Mouse (Mus musculus) lung, postnatal 36 days (tissue): ENCODE measurements at regions not wholly inside any gene's neighbourhood (a gene's known extent, or its start where the extent isn't known, plus 50 kb on each side); places are given as distances from the start of the nearest gene placed in this dataset.

Experiments used
- DNase-seq: peaks from one replicate; pipeline ENCODE4 v3.0.0; 2022; ENCODE audit warnings: mixed read lengths

- DNase-seq: no peak
Measured at GRCm38 (mm10) chr13:111031633-111032032, 223.2 kb upstream of the Actbl2 start.

- no peak for DNase-seq
Measured at GRCm38 (mm10) chr13:111043637-111044036, 211.2 kb upstream of the Actbl2 start.

- DNase-seq: no peak
Measured at GRCm38 (mm10) chr13:111044328-111045002, 210.3 kb upstream of the Actbl2 start.

- DNase-seq: peak; percentile 32
Measured at GRCm38 (mm10) chr13:111050097-111050496, 204.7 kb upstream of the Actbl2 start.

GRCm38 (mm10) chr13:111055817-111056216 lies 199.0 kb upstream of the Actbl2 start:
- no peak for DNase-seq

GRCm38 (mm10) chr13:111087753-111088152 lies 167.1 kb upstream of the Actbl2 start:
- no peak for DNase-seq

GRCm38 (mm10) chr13:111096071-111096470 lies 158.7 kb upstream of the Actbl2 start:
- DNase-seq: no peak

GRCm38 (mm10) chr13:111097336-111097735 lies 157.5 kb upstream of the Actbl2 start:
- DNase-seq: no peak

- DNase-seq: no peak
Measured at GRCm38 (mm10) chr13:111098738-111099137, 156.1 kb upstream of the Actbl2 start.

GRCm38 (mm10) chr13:111099252-111099651 lies 155.6 kb upstream of the Actbl2 start:
- DNase-seq: peak; percentile 5

- no peak for DNase-seq
Measured at GRCm38 (mm10) chr13:111100448-111100847, 154.4 kb upstream of the Actbl2 start.

GRCm38 (mm10) chr13:111104567-111105219 lies 150.1 kb upstream of the Actbl2 start:
- no peak for DNase-seq

- no peak for DNase-seq
Measured at GRCm38 (mm10) chr13:111131108-111131507, 123.7 kb upstream of the Actbl2 start.

GRCm38 (mm10) chr13:111136392-111136791 lies 118.4 kb upstream of the Actbl2 start:
- no peak for DNase-seq

- DNase-seq: no peak
Measured at GRCm38 (mm10) chr13:111142757-111143420, 111.9 kb upstream of the Actbl2 start.

GRCm38 (mm10) chr13:111144721-111145120 lies 110.1 kb upstream of the Actbl2 start:
- no peak for DNase-seq

GRCm38 (mm10) chr13:111157921-111158638 lies 96.7 kb upstream of the Actbl2 start:
- peak; percentile 24 for DNase-seq

- DNase-seq: no peak
Measured at GRCm38 (mm10) chr13:111159498-111159897, 95.3 kb upstream of the Actbl2 start.

GRCm38 (mm10) chr13:111165538-111165937 lies 89.3 kb upstream of the Actbl2 start:
- DNase-seq: no peak

- DNase-seq: no peak
Measured at GRCm38 (mm10) chr13:111170269-111171165, 84.3 kb upstream of the Actbl2 start.

- no peak for DNase-seq
Measured at GRCm38 (mm10) chr13:111179186-111179585, 75.6 kb upstream of the Actbl2 start.

- no peak for DNase-seq
Measured at GRCm38 (mm10) chr13:111183293-111183692, 71.5 kb upstream of the Actbl2 start.
